Mouse (Mus musculus): ENCODE measurements around the gene Vps13a. TPM values are rescaled to one million over a fixed set of nuclear protein-coding genes. Genes with fewer than 3 reads are reported as not detected.

Vps13a gene
- polyA plus RNA-seq (2015; fragmentation: Nextera tagmentation; extraction: Ambion mirVana) = 11.1 and 11.3 TPM in 2 replicates

GRCm38 (mm10) chr19:16780790-16781384 is at the start of gene Vps13a:
Vps13a (minus strand) TSS chr19:16780933.

Other genes with a start within 250 kb of the Vps13a start
- gene Foxb2, start 92.9 kb upstream of the Vps13a start, polyA plus RNA-seq (2015; fragmentation: Nextera tagmentation; extraction: Ambion mirVana) = not detected in 2 replicates
- 0.77 and 0.80 TPM in 2 replicates for gene Prune2, start 175.2 kb upstream of the Vps13a start, polyA plus RNA-seq (2015; fragmentation: Nextera tagmentation; extraction: Ambion mirVana)